Mouse (Mus musculus) urinary bladder, postnatal 4 days (tissue): ENCODE data around the gene Trpm8.

Experiments
- DNase-seq, 2 experiments: peaks; one replicate each; pipeline ENCODE4 v3.0.0; 2021 to 2022; ENCODE audit warnings: low spot score in 2 of 2

Gene Trpm8

DNA sequence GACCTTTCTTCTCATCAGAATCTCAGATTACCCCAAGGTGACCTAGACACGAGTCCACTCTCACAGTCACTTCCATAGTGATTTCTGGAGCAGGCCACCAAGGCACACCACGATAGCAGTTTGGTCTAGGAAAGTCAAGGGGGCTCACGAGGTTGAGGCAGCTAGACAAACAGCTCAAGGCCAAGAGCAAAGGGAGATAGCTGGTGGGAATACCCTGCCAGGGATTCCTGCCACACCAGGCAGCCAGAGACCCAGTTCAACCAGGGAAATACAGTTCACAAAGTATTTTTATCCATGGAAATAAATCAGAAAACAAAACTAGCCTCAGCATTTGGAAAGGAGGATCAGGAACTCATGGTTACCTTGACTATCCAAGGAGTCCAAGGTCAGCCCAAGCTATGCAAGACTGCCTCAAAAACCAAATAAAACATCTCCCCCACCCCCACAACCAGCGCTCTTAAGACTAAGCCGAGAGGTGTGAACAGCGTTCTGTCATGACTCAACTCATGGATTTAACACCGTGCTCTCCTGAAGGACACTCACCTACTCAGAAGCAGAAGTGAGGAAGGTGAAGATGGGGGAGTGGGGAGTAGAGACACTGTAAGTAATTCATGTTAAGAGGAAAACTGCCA is 13.1 kb upstream of the Trpm8 start:
- no peak for DNase-seq

DNA sequence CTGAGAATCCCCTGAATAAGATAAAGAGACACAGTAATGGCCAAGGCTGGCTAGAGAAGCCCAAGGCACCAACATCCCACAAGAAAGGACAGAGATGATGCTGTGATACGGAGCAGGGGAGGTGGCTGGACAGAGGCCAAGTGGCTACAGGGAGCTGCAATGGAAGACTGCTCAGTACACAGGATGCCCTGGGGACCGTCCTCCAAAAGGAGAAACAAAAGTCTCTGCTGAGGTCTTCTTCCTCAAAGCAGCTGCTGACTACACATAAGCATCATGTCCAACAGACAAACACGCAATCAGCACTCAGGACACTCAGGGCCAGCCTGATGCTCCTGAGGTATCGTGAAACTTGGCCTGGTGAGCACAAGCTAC is 12.6 kb upstream of the Trpm8 start:
- peak in 1 of 2 experiments; percentile 83 for DNase-seq

GRCm38 (mm10) chr1:88266123-88266522 is 11.3 kb upstream of the Trpm8 start:
- DNase-seq, result peak; percentile 37 to 67

GRCm38 (mm10) chr1:88267489-88267888 is 10.0 kb upstream of the Trpm8 start:
- DNase-seq, result no peak

GRCm38 (mm10) chr1:88268070-88268469 is 9.4 kb upstream of the Trpm8 start:
- peak in 1 of 2 experiments; percentile 43 for DNase-seq

GRCm38 (mm10) chr1:88269539-88270309 is 7.7 kb upstream of the Trpm8 start:
- peak; percentile 39 to 74 for DNase-seq

DNA sequence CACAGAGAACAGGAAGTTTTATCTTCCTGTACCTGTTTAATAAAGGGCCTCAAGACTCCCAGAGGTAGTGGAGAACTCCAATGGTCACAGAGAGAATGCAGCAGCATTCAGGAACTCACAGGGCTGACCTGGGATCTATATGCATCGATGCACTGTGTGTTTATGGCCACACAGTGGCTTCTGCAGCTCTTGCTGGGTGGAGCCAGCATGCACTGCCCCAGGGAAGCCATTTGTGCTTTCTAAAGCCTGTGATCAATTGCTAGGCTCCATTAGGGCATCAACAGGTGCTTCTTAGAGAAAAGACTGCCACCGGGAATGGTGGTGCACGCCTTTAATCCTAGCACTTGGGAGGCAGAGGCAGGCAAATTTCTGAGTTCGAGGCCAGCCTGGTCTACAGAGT is 4.6 kb upstream of the Trpm8 start:
- no peak for DNase-seq

- peak; percentile 35 to 73 for DNase-seq
Measured at GRCm38 (mm10) chr1:88273326-88273725, 4.1 kb upstream of the Trpm8 start.

DNA sequence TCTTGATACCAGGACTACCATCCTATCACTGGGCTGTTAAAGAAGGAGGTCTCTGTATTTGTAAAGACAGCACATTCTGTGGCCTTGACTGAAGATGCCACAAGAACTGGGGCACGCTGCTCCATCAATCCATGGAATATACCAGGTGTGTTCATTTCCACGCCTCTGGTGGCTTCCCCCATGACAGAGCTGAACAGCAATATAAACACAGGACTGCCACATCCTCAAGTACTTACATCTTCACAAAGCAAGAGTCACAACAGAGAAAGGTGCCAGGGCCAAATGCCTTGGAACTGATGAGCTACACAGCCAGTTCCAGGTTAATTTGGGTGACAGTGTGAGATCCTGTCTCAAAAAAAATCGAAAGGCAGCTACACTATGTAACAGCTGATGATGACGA is 3.6 kb upstream of the Trpm8 start:
- DNase-seq, result peak in 1 of 2 experiments; percentile 26

GRCm38 (mm10) chr1:88274371-88275077 is 2.9 kb upstream of the Trpm8 start:
- DNase-seq, result peak; percentile 22 to 70

DNA sequence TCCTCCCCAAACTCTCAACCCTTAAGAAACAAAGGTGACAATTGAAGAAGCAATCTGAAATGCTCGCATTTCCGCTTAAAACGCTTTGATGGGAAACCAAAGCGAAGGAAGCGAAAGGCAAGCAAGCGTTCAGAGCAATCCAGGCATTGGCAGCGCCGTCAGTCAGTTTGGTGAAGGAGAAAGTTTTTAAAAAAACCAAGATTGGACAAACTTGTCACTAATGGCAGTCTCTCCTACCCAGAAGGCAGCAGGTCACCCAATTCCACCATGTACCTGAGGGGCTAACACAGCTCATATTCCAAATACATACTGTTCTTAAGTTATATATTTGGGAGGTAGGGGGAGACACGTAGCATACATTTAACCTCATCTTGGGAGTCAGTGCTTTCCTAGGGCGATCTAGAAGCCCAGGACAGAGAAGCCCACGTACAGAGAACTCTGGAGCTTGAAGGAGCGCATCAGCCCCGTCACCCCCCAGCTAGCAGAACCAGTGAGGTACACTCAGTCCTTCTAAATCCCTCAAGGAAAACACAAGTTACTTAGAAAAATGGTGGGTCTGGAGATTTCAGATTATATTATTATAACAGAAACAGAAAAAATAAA is 2.3 kb upstream of the Trpm8 start:
- DNase-seq, result no peak

GRCm38 (mm10) chr1:88275698-88276523 is 1.6 kb upstream of the Trpm8 start:
- peak; percentile 28 to 66 for DNase-seq

- DNase-seq, result no peak
Measured at GRCm38 (mm10) chr1:88276524-88277097, 850 bp upstream of the Trpm8 start.

DNA sequence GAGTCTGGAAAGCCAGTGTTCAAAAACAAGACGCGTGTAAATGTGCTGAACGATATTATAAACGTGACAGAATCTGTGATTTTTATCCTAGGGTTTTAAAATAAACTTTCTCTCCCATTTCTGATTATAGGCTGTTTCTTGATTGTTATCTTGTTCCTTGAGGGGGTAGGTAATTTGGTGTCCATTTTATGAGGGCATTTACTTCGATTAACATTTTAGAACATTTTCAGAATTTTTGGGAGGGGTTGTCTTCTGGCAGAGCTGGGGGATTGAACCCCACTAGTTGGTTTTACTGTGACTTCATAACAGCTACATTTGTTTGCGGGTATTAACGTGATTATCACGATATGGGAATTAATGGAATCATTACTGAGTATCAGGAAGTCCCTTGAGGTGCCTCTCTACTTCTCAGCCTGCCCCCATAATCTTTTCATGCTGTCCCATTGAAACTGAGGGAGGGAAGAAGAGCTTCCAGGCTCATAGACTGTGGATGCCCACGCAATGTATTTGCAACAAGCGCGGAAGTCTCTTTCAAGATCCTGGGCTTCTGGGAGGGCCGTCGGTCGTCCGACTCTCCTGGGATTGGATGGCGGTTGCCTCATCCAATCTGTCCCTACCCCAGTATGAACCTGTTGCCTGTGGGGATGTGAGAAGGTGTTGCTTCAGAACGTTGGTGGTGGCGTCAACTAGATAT is 504 bp downstream of the Trpm8 start:
- DNase-seq, result peak; percentile 29 to 72

DNA sequence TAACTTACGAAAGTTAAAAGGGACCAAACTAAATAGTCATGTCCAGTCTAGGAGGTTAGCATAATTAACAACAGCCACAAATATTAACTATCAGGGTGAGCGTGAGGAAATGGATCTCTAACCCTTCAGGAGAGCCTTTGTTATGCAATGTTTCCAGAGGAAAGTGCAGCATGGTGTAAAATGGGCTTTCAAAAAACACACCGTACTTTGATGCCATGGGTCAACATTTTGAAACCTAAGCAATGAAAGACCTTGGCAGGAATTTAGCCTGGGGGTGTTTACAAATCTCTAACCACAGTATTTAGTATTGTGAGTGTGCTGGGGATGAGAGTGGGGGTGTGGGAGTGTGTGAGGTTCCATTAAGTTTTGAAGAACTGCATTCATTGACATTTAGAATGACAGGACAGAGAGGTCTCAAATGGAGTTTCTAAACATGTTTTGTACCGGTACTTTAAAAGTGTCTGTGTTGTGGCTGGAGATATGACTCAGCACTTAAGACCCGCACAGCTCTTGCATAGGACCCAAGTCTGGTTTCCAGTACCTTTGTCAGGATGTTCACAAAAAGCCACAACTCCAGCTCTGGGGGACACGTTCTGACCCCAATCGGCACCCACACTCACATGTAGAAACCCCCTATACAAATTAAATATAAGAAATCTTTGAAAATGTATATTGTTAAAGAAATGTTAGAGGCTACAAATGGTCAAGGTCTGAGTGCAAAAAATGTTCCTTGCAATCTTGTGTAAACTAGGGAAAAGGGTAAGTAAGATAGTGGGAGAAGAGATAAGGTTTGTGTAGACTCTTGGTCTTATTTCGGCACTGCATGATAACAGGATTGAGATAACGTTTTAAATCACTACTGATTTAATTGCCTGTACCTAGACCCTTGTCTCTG is 1.9 kb downstream of the Trpm8 start:
- no peak for DNase-seq

- peak in 1 of 2 experiments; percentile 32 for DNase-seq
Measured at GRCm38 (mm10) chr1:88280006-88280690, 2.7 kb downstream of the Trpm8 start.

DNA sequence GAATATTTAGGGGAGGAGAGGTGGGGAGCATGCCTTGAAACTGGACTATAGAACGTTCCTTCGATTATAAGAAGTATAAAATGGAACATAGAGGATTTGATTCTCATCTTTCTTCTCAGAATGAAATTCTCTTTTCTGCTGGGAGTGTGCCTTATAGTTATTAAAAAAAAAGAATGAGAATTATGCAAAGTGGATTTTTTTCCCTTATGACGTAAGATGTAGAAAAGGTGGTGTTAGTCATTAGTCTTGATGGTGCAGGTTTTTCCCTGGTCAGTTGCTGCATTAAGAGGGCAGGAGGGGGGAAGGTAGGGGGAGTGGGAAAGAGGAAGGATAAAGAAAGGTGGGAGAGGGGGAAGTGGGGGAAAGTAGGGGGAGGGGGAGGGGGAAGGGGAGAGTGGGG is 4.8 kb downstream of the Trpm8 start:
- DNase-seq, result no peak

DNA sequence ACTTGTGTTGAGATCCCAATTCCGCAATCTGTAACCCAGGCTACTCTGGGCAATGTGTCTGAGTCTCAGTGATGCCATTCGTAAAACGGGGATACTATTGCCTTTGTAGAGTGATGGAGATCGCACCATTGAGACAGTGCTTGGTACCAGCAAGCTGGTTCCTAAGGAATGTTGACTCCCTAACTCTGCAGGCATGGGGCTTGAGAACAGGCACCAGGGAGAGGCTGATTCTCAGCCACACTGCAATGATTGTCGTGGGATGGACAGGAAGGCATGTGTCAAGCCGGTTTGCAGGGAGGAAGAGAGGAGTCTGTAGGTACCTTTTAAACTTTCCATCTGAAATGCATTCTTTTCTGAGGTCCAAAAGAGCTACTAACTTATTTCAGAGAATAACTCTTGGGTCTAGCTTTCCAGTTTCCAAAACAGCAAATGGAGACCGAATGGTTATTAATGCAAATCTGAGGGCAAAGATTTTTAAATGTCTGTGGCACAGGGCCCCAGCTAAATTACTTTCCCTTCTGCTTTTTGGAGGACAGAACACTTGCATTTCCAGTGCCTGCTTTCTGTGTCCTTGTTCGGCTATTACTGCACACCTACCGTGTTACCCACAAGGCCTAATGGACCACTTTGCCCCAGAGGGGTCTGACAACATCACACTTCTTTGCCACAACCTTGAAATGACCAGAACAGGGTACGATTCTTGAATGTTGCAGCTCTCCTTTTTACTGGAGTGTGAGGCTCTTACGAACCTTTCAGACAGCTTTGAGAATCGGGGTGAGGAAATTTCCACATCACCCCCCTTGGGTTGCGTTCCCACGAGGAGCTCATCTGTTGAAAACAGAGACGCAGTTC is 6.1 kb downstream of the Trpm8 start:
- DNase-seq, result no peak
